Mouse (Mus musculus) kidney, embryonic 14.5 days (tissue): ENCODE data around the gene Slc4a4. TPM values are rescaled to one million over a fixed set of nuclear protein-coding genes. Genes with fewer than 3 reads are reported as not detected.

Experiments used
- ATAC-seq: fragments of 200-750 bp; cut with Nextera tagmentation; 2 replicates; pipeline ENCODE4 v1.8.0; 2017; ENCODE audit warnings: moderate number of reproducible peaks, mild to moderate bottlenecking, moderate TSS enrichment, moderate library complexity; ENCODE audit not compliant: low FRiP score, low TSS enrichment
- H3K27ac ChIP-seq: fragments of 300-500 bp; sonication (generic); 2 replicates; pipeline ENCODE4 v1.5.1; 2014; ENCODE audit warnings: low read depth, mild to moderate bottlenecking, low read length, moderate library complexity, mixed read lengths
- H3K27me3 ChIP-seq: fragments of 300-500 bp; sonication (generic); 2 replicates; pipeline ENCODE4 v1.6.1; 2014; ENCODE audit warnings: mild to moderate bottlenecking, low read length; ENCODE audit not compliant: control insufficient read depth, insufficient read depth
- H3K36me3 ChIP-seq: fragments of 300-500 bp; sonication (generic); 2 replicates; pipeline ENCODE4 v1.6.1; 2014; ENCODE audit warnings: low read length, mixed read lengths; ENCODE audit not compliant: control insufficient read depth, insufficient read depth
- H3K4me1 ChIP-seq: fragments of 300-500 bp; sonication (generic); 2 replicates; pipeline ENCODE4 v1.6.1; 2014; ENCODE audit warnings: low read length, mixed read lengths; ENCODE audit not compliant: control insufficient read depth, insufficient read depth
- H3K4me2 ChIP-seq: fragments of 300-500 bp; sonication (generic); replicated peaks from 2 replicates; pipeline ENCODE4 v1.6.1; 2014; ENCODE audit warnings: low read depth, mild to moderate bottlenecking, low read length
- H3K4me3 ChIP-seq: fragments of 300-500 bp; sonication (generic); 2 replicates; pipeline ENCODE4 v1.5.1; 2014; ENCODE audit warnings: mild to moderate bottlenecking, low read length
- H3K9ac ChIP-seq: fragments of 300-500 bp; sonication (generic); 2 replicates; pipeline ENCODE4 v1.6.1; 2014; ENCODE audit warnings: low read depth, mild to moderate bottlenecking, low read length, moderate library complexity
- H3K9me3 ChIP-seq: fragments of 300-500 bp; sonication (generic); 2 replicates; pipeline ENCODE4 v1.6.1; 2016; ENCODE audit warnings: low read length; ENCODE audit not compliant: control insufficient read depth
- WGBS: fragments of 180-500 bp; shearing (Covaris S2); extraction: QIAGEN DNeasy Blood & Tissue Kit; methylation state at CpG from one replicate; pipeline ENCODE4 v1.1.7; 2014; 5-methylcytosine and 5-hydroxymethylcytosine counted together
- polyA plus RNA-seq: library from polyadenylated mRNA; unstranded; fragments of >200 nt; fragmentation: Nextera tagmentation; extraction: Ambion mirVana; gene quantifications from 2 replicates; pipeline ENCODE4 v1.2.1, GENCODE M21; 2014

The Slc4a4 gene
- polyA plus RNA-seq, 1 experiment from 2014 or later, result 4.7 TPM

DNA sequence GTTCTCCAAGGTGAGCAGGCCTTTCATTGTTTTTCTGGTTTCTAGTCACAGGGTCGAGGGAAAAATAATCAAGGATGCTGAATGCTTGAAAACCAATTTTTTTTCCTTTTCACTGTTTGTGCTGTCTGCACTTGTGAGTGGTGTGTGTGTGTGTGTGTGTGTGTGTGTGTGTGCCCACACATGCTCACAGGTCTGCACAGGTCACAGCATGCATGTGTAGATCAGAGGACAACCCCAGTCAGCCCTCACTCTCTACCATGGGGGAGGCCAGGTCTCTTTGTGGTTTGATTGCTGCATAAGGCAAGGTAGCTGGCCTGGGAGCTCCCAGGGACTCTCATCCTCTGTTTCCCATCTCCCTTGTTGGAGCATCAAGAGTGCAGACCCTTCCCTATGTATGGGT lies 16.9 kb downstream of the Slc4a4 start:
- Histone ChIP-seq H3K9ac (no peak overlapping the region), H3K9me3 (no peaks in the 10 kb centered on the region), H3K36me3 (no peaks in the 10 kb centered on the region), H3K27ac (no peak overlapping the region), H3K4me2 (no peak overlapping the region), H3K27me3 (no peaks in the 10 kb centered on the region), H3K4me1 (no peaks in the 10 kb centered on the region), H3K4me3 (no peak overlapping the region)
- ATAC-seq, result no peak
- WGBS, result 65% methylated on average over 1 of the region's 1 CpGs

DNA sequence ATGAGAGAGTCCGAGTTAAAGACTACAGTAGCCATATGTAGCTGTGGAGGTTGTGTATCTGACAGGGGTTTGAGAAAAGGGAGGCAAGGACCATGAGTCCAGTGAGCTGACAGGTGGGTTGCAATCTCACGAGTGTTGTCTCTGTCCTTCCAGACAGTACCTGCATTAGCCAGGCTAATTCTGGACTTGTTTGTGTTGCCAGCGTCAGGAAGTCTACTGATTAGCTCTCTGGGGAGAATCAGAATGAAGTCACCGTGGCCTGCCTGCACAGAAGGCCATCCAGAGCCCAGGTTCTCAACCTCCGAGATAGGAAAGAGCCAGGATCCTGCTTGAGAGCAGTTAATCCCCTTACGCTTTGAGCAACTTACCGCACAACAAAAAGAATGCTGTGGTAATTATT lies 18.2 kb downstream of the Slc4a4 start:
- no peaks in the 10 kb centered on the region for H3K27me3 ChIP-seq
- no peak overlapping the region for H3K9ac ChIP-seq
- no peak overlapping the region for H3K27ac ChIP-seq
- H3K4me1 ChIP-seq, result no peaks in the 10 kb centered on the region
- ATAC-seq, result no peak
- H3K36me3 ChIP-seq, result no peaks in the 10 kb centered on the region
- WGBS, result 83% methylated on average over 7 of the region's 7 CpGs
- no peaks in the 10 kb centered on the region for H3K9me3 ChIP-seq
- no peak overlapping the region for H3K4me3 ChIP-seq
- no peak overlapping the region for H3K4me2 ChIP-seq

DNA sequence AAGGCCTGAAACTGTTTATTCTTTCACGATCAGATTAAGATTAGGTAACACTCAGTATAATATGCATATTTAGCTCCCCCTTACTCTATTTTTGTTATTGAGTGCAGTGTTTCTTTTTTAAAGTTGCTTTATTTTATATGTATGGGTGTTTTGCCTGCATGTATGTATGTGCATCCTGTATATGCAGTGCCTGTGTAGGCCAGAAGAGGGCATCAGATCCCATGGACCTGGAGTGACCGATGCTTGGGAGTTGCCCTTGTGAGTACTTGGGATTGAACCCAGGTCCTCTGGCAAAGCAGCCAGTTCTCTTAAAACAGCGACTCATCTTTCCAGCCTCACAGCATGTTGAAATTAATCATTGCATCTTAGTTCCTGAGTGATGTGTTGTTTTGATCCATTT lies 21.0 kb downstream of the Slc4a4 start:
- no peak overlapping the region for H3K4me2 ChIP-seq
- WGBS, result 94% methylated on average over 3 of the region's 3 CpGs
- no peaks in the 10 kb centered on the region for H3K9me3 ChIP-seq
- no peak overlapping the region for H3K27ac ChIP-seq
- no peaks in the 10 kb centered on the region for H3K4me1 ChIP-seq
- ATAC-seq, result no peak
- no peak overlapping the region for H3K9ac ChIP-seq
- no peaks in the 10 kb centered on the region for H3K36me3 ChIP-seq
- H3K27me3 ChIP-seq, result no peaks in the 10 kb centered on the region
- no peak overlapping the region for H3K4me3 ChIP-seq

DNA sequence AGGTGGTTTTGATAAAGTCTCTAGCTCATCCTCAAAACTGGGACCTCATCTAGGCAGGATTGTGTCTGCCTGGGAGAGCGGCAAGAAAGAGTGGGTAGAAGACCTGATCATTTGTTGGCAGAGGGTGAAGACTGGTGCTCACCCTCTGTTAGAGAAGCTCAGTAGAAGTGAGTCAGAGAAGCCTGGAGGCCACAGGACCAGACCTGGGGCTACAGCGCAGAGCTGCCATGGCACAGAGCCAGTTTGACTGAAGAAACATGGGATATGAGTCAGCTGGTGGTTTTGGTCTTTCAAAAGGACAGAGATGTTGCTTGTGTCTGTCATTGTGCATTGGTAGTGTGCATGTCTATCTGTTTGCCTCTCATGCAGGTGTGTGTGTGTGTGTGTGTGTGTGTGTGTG lies 26.0 kb downstream of the Slc4a4 start:
- no peak overlapping the region for H3K4me2 ChIP-seq

DNA sequence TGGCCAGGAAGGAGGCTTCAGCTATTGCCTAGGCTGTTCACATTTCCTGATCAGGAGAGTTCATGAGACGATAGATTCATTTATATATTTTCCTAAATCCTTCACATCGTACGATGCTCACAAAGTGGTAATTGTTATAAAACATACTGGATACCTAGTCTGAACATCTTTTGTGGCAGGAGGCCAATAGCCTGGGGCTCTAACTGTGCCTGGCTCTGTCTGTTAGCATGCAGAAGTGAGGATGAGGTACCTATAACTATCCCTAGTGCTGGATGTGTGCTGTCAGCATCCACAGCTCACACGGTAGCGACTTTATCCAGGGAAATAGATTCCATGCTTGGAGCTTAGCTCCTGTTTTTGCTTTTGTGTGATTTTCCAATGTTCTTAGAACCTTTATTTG lies 28.5 kb downstream of the Slc4a4 start:
- Histone ChIP-seq H3K4me1 (no peaks in the 10 kb centered on the region), H3K36me3 (no peaks in the 10 kb centered on the region), H3K9me3 (no peaks in the 10 kb centered on the region), H3K27me3 (no peaks in the 10 kb centered on the region), H3K4me3 (no peak overlapping the region), H3K27ac (no peak overlapping the region), H3K4me2 (no peak overlapping the region), H3K9ac (no peak overlapping the region)
- WGBS, result 89% methylated on average over 5 of the region's 5 CpGs
- no peak for ATAC-seq

More for the DNA sequence above, 26.0 kb downstream of the Slc4a4 start:
- Histone ChIP-seq H3K27ac (no peak overlapping the region), H3K36me3 (no peaks in the 10 kb centered on the region), H3K9me3 (no peaks in the 10 kb centered on the region), H3K4me3 (no peak overlapping the region), H3K9ac (no peak overlapping the region), H3K4me1 (no peaks in the 10 kb centered on the region), H3K27me3 (no peaks in the 10 kb centered on the region)
- no peak for ATAC-seq
- WGBS, result 92% methylated on average over 2 of the region's 2 CpGs

DNA sequence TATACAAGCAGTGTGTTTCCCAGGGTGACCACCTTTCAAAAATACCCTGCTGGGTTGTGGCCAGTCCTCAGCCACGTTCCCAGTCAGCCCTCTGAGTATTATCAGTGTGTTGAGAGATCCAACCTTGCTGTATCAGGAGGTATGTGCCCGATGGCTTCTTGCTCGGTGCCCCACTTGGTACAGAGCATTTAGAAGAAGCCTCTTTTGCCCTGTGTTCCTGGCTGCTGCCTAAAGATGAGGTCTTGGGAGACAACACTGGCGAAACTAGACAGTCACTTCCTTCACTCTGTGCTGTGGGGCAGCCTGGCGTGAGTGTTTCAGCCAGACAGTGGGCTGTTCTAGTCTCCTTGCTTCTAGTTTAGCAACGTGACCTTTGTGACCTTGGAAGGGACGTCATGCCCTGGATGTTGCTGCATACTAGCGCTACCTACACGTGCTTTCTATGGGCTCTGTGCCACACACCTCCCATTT lies 29.9 kb downstream of the Slc4a4 start:
- Histone ChIP-seq H3K4me3 (no peak overlapping the region), H3K27me3 (no peaks in the 10 kb centered on the region), H3K9ac (no peak overlapping the region), H3K27ac (no peak overlapping the region), H3K4me1 (no peaks in the 10 kb centered on the region), H3K9me3 (no peaks in the 10 kb centered on the region), H3K4me2 (no peak overlapping the region), H3K36me3 (no peaks in the 10 kb centered on the region)
- 67% methylated on average over 9 of the region's 9 CpGs for WGBS
- ATAC-seq, result peak; percentile 24; the same call in 1 of the 2 replicates

DNA sequence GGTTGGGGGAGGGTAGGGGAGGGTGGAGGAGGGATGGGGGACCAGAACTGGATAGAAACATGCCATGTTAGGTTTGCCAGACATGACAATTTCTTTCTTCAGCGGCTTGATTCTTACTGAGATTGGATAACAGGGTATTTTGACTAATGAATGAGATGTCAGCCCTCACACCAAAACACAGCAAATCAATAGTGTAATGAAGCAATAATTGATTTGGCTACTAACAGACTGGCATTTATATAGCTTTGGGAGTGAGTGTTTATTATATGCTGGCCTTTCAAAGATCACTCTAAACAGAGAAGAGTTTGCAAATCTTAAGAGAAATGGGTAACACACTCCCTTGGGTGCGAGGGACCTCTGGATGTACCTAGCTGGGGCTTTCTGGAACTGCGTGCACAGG lies 30.6 kb downstream of the Slc4a4 start:
- Histone ChIP-seq H3K4me2 (no peak overlapping the region), H3K27ac (no peak overlapping the region), H3K9ac (no peak overlapping the region), H3K4me3 (no peak overlapping the region), H3K27me3 (no peaks in the 10 kb centered on the region), H3K36me3 (no peaks in the 10 kb centered on the region), H3K4me1 (no peaks in the 10 kb centered on the region), H3K9me3 (no peaks in the 10 kb centered on the region)
- ATAC-seq, result no peak
- 75% methylated on average over 3 of the region's 3 CpGs for WGBS

DNA sequence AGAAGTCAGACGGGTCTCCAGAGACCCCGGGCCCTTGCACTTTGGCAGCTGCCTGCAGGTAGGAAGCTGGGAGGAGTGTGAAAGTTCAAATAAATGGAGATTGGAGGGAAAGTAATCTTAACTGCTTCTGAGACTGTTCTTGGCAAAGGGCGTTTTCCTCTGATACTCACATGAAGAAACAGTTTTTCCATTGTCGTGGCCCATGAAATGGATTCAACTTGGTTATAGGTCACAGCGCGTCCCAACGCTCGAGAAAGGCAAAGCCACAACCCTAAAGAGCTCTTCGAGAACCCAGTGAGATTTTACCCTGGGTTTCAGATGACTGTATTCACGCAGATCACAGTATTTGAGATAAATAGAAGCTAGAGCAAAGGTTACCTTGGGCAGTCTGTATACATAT lies 31.0 kb downstream of the Slc4a4 start:
- H3K4me1 ChIP-seq, result no peaks in the 10 kb centered on the region
- no peak overlapping the region for H3K9ac ChIP-seq
- no peaks in the 10 kb centered on the region for H3K36me3 ChIP-seq
- no peak overlapping the region for H3K4me3 ChIP-seq
- H3K9me3 ChIP-seq, result no peaks in the 10 kb centered on the region
- H3K27ac ChIP-seq, result no peak overlapping the region
- no peak overlapping the region for H3K4me2 ChIP-seq
- no peaks in the 10 kb centered on the region for H3K27me3 ChIP-seq
- 69% methylated on average over 10 of the region's 10 CpGs for WGBS
- no peak for ATAC-seq

DNA sequence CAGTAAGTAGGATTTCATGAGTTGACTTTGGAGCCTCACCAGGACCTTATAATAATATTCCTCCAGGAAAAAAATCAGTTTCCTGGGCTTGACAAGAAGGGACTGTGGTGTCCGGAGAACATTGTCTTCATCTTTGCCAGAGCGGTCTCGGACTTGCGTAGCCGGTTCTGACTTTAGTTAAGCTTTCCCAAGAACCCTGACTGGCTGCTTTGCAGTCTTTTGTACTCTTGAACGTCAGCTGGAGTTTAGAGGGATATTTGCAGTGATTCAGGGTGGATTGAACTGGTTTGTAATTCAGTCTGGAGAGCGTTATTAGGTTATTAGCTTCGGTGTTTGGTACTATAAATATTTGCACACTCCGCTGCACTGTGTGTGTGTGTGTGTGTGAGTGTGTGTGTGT lies 31.9 kb downstream of the Slc4a4 start:
- Histone ChIP-seq H3K4me3 (no peak overlapping the region), H3K27me3 (no peaks in the 10 kb centered on the region), H3K4me2 (no peak overlapping the region), H3K36me3 (no peaks in the 10 kb centered on the region), H3K27ac (no peak overlapping the region), H3K9ac (no peak overlapping the region), H3K4me1 (no peaks in the 10 kb centered on the region), H3K9me3 (no peaks in the 10 kb centered on the region)
- 76% methylated on average over 9 of the region's 9 CpGs for WGBS
- no peak for ATAC-seq

DNA sequence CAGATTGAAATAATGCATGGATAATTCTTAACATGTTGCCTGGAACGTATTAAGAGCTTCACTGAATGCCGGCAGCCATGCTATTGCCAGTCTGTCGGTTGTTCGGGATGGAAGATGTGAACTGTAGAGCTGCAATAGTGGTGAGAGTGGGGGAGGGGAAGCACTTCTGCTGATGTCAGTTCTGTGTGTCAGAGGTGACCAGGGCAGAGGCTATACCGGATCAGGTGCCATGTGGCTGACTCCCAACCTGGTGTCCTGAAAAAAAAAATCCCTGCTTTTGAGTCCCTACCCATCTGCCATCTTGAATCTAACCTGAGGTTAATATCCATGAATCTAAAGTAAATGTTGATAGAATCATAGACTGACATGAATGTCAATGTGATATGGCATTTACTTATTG lies 39.0 kb downstream of the Slc4a4 start:
- H3K4me1 ChIP-seq, result peaks cover 16% of the 10 kb centered on the region
- ATAC-seq, result no peak
- H3K4me2 ChIP-seq, result no peak overlapping the region
- no peaks in the 10 kb centered on the region for H3K36me3 ChIP-seq
- H3K27ac ChIP-seq, result no peak overlapping the region
- H3K9ac ChIP-seq, result no peak overlapping the region
- H3K9me3 ChIP-seq, result no peaks in the 10 kb centered on the region
- no peak overlapping the region for H3K4me3 ChIP-seq
- H3K27me3 ChIP-seq, result no peaks in the 10 kb centered on the region
- 94% methylated on average over 5 of the region's 5 CpGs for WGBS
